Comparison of ENCODE assay signal across 17 mouse cellular contexts in genomic region chr2:46199341-46199740, GRCm38 (mm10).
"Had no signal": no experiment of that assay in that cellular context is flagged by ENCODE, and none has a peak within 500 bp of the region (broad histone marks: within the 10 kb centered on the region; RNA-seq: fewer than 3 reads in every experiment).

No protein-coding gene starts in this region.

- H3K4me1 ChIP-seq: megakaryocyte, embryonic 14.5 days; midbrain, embryonic 13.5 days; midbrain, embryonic 15.5 days; neural tube, embryonic 13.5 days; neural tube, embryonic 15.5 days had no signal

- ATAC-seq: midbrain, embryonic 13.5 days; midbrain, embryonic 15.5 days had no signal

- H3K27ac ChIP-seq: midbrain, embryonic 13.5 days; midbrain, embryonic 15.5 days; neural tube, embryonic 13.5 days; neural tube, embryonic 15.5 days had no signal

- H3K4me3 ChIP-seq: megakaryocyte, embryonic 14.5 days; midbrain, embryonic 13.5 days; midbrain, embryonic 15.5 days; neural tube, embryonic 13.5 days; neural tube, embryonic 15.5 days had no signal

- DNase-seq: lung, adult 18-20 months; lung, embryonic 14.5 days; lung, postnatal 10 days; lung, postnatal 4 days; retina, postnatal 1 day; right cerebral cortex, adult 18-20 months; right cerebral cortex, postnatal 25 days; right cerebral cortex, postnatal 4 days; spleen, adult 18-20 months; thymus, adult 18-20 months; thymus, postnatal 25 days; thymus, postnatal 4 days had no signal
